Mouse (Mus musculus) myocyte (in vitro differentiated cells): Measurements from ENCODE around the gene Plxna2.

Source experiments
- E2F4 ChIP-seq: IDR thresholded peaks from one replicate; pipeline ENCODE4 v1.6.1; 2011; ENCODE audit warnings: mild to moderate bottlenecking, control low read depth, moderate library complexity; ENCODE audit not compliant: insufficient read depth
- POLR2A ChIP-seq: IDR thresholded peaks from one replicate; pipeline ENCODE4 v1.6.1; 2011; ENCODE audit warnings: low read depth, mild to moderate bottlenecking, control low read depth, moderate library complexity; ENCODE audit not compliant: insufficient read length
- POLR2AphosphoS2 ChIP-seq: IDR thresholded peaks from one replicate; pipeline ENCODE4 v1.6.1; 2011; ENCODE audit warnings: low read depth, control low read depth; ENCODE audit not compliant: insufficient read length
- REST ChIP-seq: IDR thresholded peaks from one replicate; pipeline ENCODE4 v1.6.1; 2011; ENCODE audit warnings: mild to moderate bottlenecking, control low read depth, moderate library complexity; ENCODE audit not compliant: insufficient read depth, insufficient read length
- TCF12 ChIP-seq: IDR thresholded peaks from one replicate; pipeline ENCODE4 v1.6.1; 2011; ENCODE audit warnings: mild to moderate bottlenecking, control low read depth; ENCODE audit not compliant: poor library complexity, insufficient read depth, severe bottlenecking
- USF1 ChIP-seq: IDR thresholded peaks from one replicate; pipeline ENCODE4 v1.6.1; 2011; ENCODE audit warnings: low read depth, mild to moderate bottlenecking, control low read depth, moderate library complexity

GRCm38 (mm10) chr1:194645898-194646297, 27.9 kb downstream of the Plxna2 start:
- no peak for TF ChIP-seq POLR2A
- no peak for TF ChIP-seq E2F4
- no peak for TF ChIP-seq REST
- no peak for TF ChIP-seq POLR2AphosphoS2
- no peak for TF ChIP-seq USF1
- TF ChIP-seq TCF12, result no peak
